Mouse (Mus musculus) lung, postnatal 4 days (tissue): Measurements from ENCODE around the gene Olfr638.
"Not testable (repeated sequence)": the region's sequence is repeated elsewhere in the genome, so short reads cannot be mapped to it uniquely, and the experiment has no call there.

Experiments
- DNase-seq, 2 experiments: peaks; one replicate each; pipeline ENCODE4 v3.0.0; 2021

Gene Olfr638

DNA sequence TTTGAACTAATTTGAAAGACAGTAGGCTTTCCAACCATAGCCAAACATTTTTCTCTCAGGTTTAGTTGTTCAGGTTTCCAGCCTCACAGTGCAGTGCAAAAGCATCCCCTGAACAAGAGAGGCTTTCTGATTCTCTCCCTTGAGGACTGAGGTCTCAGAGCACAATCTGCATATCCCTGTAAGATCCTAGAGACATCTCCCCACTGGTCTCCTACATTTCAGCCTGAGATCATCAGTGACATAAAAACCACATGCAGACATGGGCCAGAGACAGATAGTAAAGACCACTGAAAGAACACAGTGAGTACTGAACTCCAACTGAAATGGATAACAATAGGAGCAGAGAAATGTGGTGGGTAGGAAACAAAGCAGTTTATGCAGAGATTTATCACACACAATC, at the start of gene Olfr638:
TSS of gene Olfr638 (plus strand) at position 301 of the 400 bp plus-strand sequence.
- no peak for DNase-seq

- not testable (repeated sequence) for DNase-seq
Measured at GRCm38 (mm10) chr7:103966873-103967272, 31.7 kb upstream of the Olfr638 start.

DNA sequence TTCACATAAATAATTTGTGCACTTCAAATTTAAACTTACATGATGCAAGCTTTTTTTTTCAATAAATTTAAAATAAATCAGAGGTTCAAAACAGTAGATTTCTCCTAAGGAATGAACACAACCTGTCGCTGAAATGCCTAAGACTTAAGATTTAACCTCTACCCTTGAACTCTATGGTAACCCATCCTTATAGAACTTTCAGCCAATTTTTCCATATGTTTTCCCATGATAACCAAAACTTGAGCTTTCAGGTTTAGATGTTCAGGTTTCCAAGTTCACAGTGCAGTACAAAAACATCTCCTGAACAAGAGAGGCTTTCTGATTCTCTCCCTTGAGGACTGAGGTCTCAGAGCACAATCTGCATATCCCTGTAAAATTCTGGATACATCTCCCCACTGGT, 27.7 kb upstream of the Olfr638 start, which contains the start of gene Olfr635:
TSS of gene Olfr635 (plus strand) at position 301 of the 400 bp plus-strand sequence.
- DNase-seq = no peak

DNA sequence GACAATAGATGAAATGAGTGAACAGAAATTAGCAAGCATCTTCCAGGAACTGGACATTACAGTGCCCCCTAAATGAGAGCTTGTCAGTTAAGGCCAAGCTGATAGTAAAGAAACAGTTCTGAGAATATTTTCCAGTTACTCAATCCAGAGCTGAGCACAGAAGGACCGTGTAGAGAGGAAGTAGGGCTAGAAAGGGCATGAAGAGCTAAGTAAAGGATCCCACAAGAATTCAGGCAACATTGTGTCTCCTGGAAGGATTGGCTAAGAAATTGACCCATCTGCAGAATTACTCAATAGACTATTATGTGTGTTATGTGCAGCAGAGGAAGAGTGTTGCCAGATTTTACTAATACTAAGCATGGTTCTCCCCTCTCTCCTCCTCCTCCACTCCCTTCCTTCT, 26.8 kb upstream of the Olfr638 start:
- DNase-seq = no peak

GRCm38 (mm10) chr7:103999124-103999523, 578 bp downstream of the Olfr638 start:
- DNase-seq = no peak

DNA sequence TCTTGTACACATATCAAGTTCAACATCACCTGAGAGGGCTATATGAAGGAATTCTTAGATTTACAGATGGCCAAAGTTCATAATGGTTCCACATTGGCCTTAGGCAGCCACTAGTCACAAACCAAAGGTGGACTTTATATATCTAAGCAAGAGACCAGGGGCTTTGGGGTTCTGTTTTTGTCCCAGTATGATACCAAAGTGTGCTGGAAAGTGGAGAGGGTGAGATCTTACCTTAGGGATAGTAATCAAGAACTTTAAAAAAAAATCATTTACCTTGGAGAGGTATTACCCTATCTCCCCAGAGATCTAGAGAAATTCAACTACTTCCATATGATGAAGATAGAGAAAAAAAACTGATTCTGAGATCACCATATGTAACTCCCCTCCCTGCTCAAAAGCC, 18.7 kb downstream of the Olfr638 start, which contains the start of gene Olfr639:
TSS of gene Olfr639 (minus strand) at position 101 of the 400 bp plus-strand sequence.
- DNase-seq = no peak

GRCm38 (mm10) chr7:104018953-104019352, 20.4 kb downstream of the Olfr638 start:
- DNase-seq = no peak

- DNase-seq = no peak
Measured at GRCm38 (mm10) chr7:104021651-104022050, 23.1 kb downstream of the Olfr638 start.

GRCm38 (mm10) chr7:104025473-104025872, 26.9 kb downstream of the Olfr638 start, which contains the start of gene Olfr640:
TSS of gene Olfr640 (minus strand) at chr7:104025573.
- DNase-seq = no peak

DNA sequence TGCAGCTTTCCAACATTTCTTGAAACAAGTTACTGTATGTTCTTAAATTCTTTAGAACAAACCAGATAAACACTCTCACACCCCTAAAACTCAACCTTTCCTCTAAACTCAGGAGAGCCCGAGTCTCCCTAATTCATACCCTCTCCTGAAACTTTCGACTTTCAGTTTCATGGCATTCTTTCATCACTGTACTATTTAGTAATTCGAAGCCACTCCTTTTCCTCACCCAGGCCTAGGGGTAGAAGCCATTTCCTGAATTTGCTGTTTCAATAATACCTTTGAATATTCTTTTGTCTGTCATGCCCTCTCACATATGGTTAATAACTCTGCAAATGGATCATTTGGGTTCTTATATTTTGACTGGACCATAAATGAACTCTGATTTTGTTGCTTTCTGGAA, 28.4 kb downstream of the Olfr638 start:
- no peak for DNase-seq

DNA sequence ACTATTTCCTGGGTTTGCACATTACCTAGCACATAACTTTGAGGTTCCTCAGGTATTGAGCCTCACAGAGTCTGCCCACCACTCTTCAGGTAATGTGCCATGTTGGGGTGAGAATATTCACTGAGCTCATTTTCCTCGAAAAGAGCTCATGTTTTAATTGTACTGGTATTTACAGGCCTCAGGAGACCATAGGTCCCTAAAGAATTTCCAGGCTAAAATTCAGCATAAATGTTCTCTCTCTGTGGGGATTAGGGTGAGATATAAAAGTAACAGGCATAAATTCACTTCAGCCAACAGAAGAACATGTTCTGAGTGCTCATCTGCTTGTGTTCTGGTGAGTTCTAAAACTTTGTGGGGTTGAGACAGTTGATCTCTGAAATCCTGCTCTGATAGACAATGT, 36.6 kb downstream of the Olfr638 start, which contains the start of gene Olfr641:
TSS of gene Olfr641 (plus strand) at position 301 of the 400 bp plus-strand sequence.
- DNase-seq = no peak

DNA sequence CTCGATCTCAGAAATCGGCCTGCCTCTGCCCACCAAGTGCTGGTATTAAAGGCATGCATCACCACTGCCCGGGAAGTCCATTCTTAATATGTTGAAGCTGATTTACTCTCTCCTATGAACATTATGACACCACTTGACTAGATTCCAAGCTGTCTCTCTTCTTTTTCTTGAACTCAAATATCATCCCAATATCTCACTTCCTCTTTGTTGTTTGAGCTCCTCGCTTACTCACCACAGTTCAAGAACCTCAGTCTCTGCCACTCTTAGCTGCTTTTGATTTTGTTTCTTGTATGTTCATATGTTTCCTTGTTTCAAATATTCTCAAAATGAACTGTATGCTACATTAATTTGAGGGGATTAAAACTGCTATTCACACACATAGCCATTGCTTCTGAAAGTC, 52.2 kb downstream of the Olfr638 start:
- DNase-seq = no peak

- no peak for DNase-seq
Measured at GRCm38 (mm10) chr7:104052566-104052965, 54.0 kb downstream of the Olfr638 start, which contains the start of gene Olfr642. TSS of gene Olfr642 (minus strand) at chr7:104052666.
